Mouse (Mus musculus) left cerebral cortex, adult 9 months (tissue): Measurements from ENCODE around the gene Rbfox1.
A peak's percentile ranks its signal among the peaks of the same experiment; 100 is the strongest.

Source experiments
- DNase-seq, 2 experiments: peaks; one replicate each; pipeline ENCODE4 v3.0.0; 2022; ENCODE audit warnings: low spot score in 2 of 2

Gene Rbfox1

GRCm38 (mm10) chr16:7076305-7076704 is 1191.2 kb downstream of the Rbfox1 start:
- no peak for DNase-seq

GRCm38 (mm10) chr16:7076707-7077106 is 1191.6 kb downstream of the Rbfox1 start:
- DNase-seq, result no peak

DNA sequence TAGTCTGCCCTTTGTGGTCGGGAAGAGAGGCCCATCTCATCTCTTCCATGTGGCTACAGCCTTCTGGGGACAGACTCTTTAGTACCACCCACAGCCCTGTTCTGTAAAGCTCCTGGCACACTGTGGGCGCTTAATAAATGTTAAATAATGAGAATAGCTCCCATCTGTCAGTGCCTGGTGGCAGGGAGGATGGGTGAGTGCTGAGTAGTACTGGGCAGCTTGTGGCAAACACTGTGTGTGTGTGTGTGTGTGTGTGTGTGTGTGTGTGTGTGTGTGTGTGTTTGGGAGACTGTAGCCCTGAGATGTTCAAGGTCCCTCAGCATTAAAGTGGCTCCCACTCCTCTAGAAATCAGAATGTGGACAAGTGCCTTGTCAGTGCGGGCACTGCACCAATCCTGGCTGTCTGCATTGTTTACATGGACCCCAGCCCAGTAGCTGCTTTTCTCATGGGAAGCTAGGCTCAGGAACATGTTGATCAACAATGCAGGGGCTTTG is 1196.0 kb downstream of the Rbfox1 start:
- DNase-seq, result no peak

DNA sequence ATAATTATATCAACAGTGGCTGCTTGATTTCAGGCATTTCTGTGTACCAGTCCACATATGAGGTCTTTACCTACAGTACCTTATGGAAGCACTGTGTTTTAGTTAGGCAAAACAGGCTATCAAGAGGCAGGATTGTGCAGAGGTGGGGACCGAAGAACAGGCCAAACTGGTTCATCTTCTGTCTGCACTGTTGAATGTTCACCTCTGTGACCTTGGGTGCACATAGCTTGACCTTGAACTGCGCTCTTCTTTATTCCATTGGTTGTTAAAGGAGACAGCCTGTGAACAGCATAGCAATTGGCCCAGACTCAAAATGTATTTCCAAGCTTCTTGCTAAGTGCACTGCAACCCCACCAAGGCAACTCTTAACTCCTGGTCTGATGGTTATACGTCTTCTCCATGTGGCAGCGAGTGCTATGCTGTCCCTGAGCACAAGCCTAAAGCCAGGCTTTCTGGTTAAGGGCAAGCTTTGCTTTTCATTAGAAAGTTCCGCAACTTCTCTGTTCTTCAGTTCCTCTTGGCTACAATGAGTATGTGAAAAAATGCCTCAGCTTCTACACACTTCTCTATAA is 1196.6 kb downstream of the Rbfox1 start:
- no peak for DNase-seq

- no peak for DNase-seq
Measured at GRCm38 (mm10) chr16:7083937-7084336, 1198.8 kb downstream of the Rbfox1 start.

GRCm38 (mm10) chr16:7088601-7089430 is 1203.7 kb downstream of the Rbfox1 start:
- no peak for DNase-seq

DNA sequence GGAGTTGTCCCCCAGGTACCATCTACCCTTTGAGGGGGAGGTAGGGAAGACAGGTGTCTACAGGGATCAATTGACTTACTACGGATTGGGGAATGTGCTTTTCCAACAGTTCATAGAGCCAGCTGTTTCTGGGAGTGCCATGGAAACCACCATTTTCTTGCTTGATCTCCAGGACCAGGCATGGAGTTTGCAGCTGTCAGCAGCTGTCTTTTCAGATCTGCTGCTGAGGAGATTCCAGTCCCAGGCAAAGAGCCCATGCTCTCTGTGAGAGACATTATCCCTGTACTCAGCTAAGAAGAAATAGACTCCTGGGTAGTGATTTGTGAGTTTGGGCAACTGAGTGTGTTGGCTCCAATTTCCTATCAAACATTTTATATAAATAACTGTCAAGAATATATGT is 1204.3 kb downstream of the Rbfox1 start:
- DNase-seq, result no peak

DNA sequence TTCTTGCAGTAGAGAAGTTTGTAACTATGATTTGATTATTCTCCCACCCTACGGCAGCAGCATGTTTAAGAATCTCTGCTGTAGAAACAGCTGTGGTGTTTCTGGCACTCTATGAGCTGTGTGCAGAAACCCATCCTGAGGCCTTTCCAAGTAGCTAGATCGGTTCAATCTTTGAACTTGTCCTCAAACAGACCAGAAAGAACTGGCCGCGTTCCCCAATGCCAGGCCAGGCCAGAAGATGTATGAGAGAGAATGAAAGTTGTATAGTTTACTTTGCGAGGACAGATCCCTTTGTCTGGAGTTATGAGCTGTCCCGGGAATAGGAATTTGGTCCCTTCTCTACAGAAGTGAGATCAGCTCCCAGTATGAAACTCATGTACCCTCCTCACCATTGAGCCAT is 1205.0 kb downstream of the Rbfox1 start:
- no peak for DNase-seq

GRCm38 (mm10) chr16:7092811-7093210 is 1207.7 kb downstream of the Rbfox1 start:
- DNase-seq, result no peak

DNA sequence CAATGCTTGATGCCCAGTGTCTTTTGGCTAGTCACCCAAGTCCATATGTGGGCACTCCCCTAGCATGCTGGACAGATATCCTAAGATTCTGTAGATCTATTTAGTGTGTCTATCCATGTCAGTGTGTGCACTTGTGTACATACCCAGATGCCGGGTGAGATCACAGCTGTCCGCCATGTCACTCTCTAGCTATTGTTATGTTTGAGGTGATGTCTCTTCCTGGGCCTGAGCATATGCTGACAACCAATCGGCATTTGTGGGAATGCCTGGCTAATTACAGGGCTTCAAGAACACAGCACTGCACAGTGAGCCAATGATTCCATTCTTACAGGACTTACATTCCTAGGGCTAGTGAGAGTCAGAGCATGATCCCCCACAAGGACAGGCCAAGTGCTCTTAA is 1208.5 kb downstream of the Rbfox1 start:
- DNase-seq, result no peak

DNA sequence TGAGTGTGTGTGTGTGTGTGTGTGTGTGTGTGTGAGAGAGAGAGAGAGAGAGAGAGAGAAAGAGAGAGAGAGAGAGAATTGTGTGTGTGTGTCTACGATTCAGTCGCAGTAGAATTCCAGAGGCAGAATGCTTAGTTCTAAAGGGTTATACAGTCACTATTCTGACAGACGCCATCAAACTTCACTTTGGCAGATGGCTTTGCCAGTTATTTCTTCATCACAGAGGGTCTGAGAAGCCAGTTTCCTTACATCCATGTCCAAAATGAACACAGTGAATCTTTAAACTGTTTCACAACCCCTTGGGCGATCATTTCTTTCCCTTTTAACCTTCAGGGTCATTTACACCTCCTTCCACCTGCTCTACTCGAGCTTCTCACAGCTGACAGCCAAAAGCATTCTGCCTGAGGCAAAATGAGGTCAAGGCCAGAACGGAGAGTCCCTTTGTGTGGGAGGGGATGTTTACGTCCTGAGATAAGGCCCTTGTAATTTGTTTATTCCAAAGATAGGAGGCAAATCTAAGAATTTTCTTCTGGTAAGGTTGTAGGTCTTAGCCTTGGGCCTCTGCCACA is 1209.1 kb downstream of the Rbfox1 start:
- DNase-seq, result no peak

GRCm38 (mm10) chr16:7097071-7097470 is 1211.9 kb downstream of the Rbfox1 start:
- DNase-seq, result no peak

GRCm38 (mm10) chr16:7097951-7098710 is 1213.0 kb downstream of the Rbfox1 start:
- DNase-seq, result no peak

GRCm38 (mm10) chr16:7099506-7100300 is 1214.5 kb downstream of the Rbfox1 start:
- peak; percentile 69 to 81 for DNase-seq

- DNase-seq, result no peak
Measured at GRCm38 (mm10) chr16:7102486-7102885, 1217.3 kb downstream of the Rbfox1 start.

DNA sequence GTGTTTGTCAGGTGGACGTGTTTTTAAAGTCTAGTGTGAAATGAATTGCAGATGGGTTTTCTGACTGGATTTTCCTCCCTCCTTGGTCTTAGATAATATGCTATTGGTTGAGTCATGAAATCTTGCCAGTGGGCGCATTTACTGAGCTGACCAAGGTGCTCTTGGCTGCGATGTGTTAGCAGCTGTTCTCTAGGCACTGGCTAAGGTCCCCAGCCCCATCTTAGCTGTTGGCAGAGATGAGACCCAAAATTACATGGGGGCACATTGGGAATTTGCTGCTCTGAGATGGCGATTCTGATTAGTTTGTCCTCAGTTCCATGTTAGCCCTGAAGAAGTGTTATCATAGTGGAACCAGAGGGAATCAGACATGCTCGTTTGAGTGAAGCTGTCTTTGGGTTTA is 1218.1 kb downstream of the Rbfox1 start:
- DNase-seq, result no peak

DNA sequence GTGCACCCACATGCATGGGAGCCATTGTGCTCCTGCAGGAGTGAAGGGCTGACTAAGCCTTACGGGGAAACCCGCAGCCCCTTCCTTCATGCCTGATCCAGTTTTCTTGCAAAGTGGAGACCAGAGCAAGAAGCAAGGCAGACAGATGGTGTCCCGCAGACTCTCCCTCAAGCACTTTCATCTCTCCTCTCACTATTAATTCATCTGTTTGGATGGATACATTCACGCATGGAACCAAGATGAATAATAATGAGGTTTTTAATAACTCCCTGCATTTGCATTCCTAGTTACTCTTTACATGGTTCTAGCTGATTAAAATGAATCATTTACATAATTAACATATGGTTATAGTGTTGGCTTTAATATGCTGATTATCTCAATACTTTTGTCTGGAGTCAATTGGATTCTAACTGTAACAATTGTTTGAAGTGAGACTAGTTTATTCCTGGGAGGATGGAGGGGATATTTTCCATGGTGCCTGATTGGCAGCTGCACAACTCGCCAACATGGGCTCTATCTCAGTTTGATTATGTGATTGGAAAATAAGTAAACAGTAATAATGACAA is 1221.4 kb downstream of the Rbfox1 start:
- no peak for DNase-seq

DNA sequence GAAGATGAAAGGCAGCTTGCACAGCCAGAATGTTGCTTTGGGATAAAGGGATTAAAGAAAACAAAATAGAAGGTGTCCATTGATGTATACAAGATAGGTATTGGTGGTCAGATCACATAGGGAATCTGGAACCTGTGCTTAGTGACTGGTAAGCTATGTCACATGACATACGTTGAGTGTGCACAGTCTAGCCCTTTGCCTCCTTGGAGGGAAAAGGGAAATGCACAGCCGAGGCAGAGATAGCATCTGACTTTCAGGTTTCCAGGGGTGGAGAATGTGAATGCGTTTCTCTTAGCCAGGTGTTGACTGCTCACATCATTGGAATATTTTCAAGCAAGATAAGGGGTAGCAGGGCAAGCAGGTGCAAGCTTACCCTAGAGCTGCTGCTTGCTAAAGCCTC is 1230.8 kb downstream of the Rbfox1 start:
- no peak for DNase-seq

- no peak for DNase-seq
Measured at GRCm38 (mm10) chr16:7129591-7129990, 1244.4 kb downstream of the Rbfox1 start.

DNA sequence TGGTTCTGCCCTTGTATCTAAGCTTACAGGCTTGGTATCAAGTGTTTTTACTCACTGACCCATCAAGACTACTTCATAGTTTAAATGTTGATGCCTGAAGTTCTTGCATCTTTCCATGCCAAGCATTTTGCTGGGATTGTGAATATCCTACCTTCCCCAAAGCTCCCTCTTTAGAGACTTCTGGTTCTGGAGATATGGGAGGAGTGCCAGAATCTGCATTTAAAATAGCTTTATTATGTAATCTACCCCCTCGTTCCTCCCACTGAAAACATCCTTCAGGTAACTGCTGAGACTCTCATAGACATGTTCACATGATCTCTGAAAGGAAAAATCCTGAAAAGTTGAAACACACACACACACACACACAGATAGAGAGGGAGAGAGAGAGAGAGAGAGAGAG is 1247.3 kb downstream of the Rbfox1 start:
- DNase-seq, result no peak

DNA sequence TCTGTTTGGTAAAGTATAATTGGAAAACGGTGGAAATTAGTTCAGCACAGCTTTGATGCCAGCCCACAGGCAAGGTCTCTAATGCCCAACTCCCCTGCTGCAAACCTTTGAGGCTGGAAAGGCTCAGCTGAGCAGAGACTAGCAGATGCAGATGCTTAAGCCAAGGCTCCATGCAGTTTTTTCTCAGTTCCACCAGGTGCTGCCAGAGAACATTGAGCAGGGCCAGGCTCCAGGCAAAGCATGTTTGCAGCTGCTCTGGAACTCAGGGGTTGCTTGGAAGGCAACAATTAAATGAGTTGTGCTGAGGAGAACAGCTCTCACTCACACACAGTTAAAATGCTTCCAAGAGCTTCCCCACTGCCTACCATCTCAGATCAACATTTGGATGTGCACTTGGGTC is 1251.8 kb downstream of the Rbfox1 start:
- peak in 1 of 2 experiments; percentile 62 for DNase-seq
